Mouse (Mus musculus): ENCODE measurements around the gene Col6a4. TPM values are rescaled to one million over a fixed set of nuclear protein-coding genes. Genes with fewer than 3 reads are reported as not detected.

Gene Col6a4
- polyA plus RNA-seq (2015; fragmentation: Nextera tagmentation; extraction: Ambion mirVana): 0.47 TPM in 1 of 2 replicates, not detected in the other

- H3K9ac ChIP-seq (ENCODE audit: low read depth, low read length): no peak within 1 kb of the TSS
- H3K9me3 ChIP-seq (replicated peaks; ENCODE audit: control insufficient read depth, low read length): no peaks in the 10 kb centered on the region
- no peaks in the 10 kb centered on the region for H3K27me3 ChIP-seq (ENCODE audit: control insufficient read depth, insufficient read depth, low read depth, low read length)
- no peak within 1 kb of the TSS for H3K4me3 ChIP-seq (ENCODE audit: low read depth, low read length)
- no peak within 1 kb of the TSS for H3K4me2 ChIP-seq (ENCODE audit: low read depth, low read length)
- no peak for ATAC-seq (ENCODE audit: low read depth)
- no peaks in the 10 kb centered on the region for H3K4me1 ChIP-seq (ENCODE audit: control insufficient read depth, low read depth, low read length)
- no peak within 1 kb of the TSS for H3K27ac ChIP-seq (ENCODE audit: low read length)
- 49% methylated on average over 7 of the region's 7 CpGs for WGBS (ENCODE audit: insufficient replicate concordance)
- H3K36me3 ChIP-seq (ENCODE audit: control insufficient read depth, insufficient read depth): no peaks in the 10 kb centered on the region
Measured at GRCm38 (mm10) chr9:106096683-106097082, at the start of gene Col6a4. Gene Col6a4, minus strand, starts transcription at chr9:106096783.

DNA sequence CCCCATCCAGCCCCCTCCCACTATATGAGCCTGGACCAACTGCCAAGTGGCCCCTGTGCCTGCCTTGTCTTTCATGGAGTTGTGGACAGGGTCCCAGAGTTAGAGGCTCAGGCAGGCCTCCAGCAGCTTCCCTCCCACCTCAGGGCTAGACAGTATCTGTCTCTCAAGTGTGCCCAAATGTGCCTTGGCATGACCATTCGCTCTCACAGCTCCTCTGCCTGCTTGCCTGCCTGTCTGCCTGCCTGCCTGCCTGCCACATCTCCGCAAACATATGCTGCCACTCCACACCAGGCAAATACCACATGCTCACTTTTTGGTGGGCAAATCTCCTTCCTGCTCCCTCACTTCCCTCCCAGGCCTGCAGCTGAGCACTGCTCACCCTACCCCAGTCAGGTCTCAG is 49.0 kb upstream of the Col6a4 start:
- Histone ChIP-seq H3K36me3 (ENCODE audit: control insufficient read depth, insufficient read depth) (no peaks in the 10 kb centered on the region), H3K4me1 (ENCODE audit: control insufficient read depth, low read depth, low read length) (no peaks in the 10 kb centered on the region), H3K4me3 (ENCODE audit: low read depth, low read length) (no peak overlapping the region), H3K27me3 (ENCODE audit: control insufficient read depth, insufficient read depth, low read depth, low read length) (peaks cover 41% of the 10 kb centered on the region), H3K9me3 (replicated peaks; ENCODE audit: control insufficient read depth, low read length) (no peaks in the 10 kb centered on the region), H3K27ac (ENCODE audit: low read length) (no peak overlapping the region), H3K4me2 (ENCODE audit: low read depth, low read length) (no peak overlapping the region), H3K9ac (ENCODE audit: low read depth, low read length) (no peak overlapping the region)
- WGBS (ENCODE audit: insufficient replicate concordance): 67% methylated on average over 2 of the region's 2 CpGs
- ATAC-seq (ENCODE audit: low read depth): no peak

- no peak overlapping the region for H3K4me3 ChIP-seq (ENCODE audit: low read depth, low read length)
- H3K4me2 ChIP-seq (ENCODE audit: low read depth, low read length): no peak overlapping the region
- H3K4me1 ChIP-seq (ENCODE audit: control insufficient read depth, low read depth, low read length): no peaks in the 10 kb centered on the region
- H3K9me3 ChIP-seq (replicated peaks; ENCODE audit: control insufficient read depth, low read length): no peaks in the 10 kb centered on the region
- 72% methylated on average over 7 of the region's 7 CpGs for WGBS (ENCODE audit: insufficient replicate concordance)
- H3K36me3 ChIP-seq (ENCODE audit: control insufficient read depth, insufficient read depth): no peaks in the 10 kb centered on the region
- H3K27me3 ChIP-seq (ENCODE audit: control insufficient read depth, insufficient read depth, low read depth, low read length): peaks cover 27% of the 10 kb centered on the region
- no peak for ATAC-seq (ENCODE audit: low read depth)
- no peak overlapping the region for H3K27ac ChIP-seq (ENCODE audit: low read length)
- H3K9ac ChIP-seq (ENCODE audit: low read depth, low read length): no peak overlapping the region
Measured at GRCm38 (mm10) chr9:106144176-106144575, 47.6 kb upstream of the Col6a4 start.

DNA sequence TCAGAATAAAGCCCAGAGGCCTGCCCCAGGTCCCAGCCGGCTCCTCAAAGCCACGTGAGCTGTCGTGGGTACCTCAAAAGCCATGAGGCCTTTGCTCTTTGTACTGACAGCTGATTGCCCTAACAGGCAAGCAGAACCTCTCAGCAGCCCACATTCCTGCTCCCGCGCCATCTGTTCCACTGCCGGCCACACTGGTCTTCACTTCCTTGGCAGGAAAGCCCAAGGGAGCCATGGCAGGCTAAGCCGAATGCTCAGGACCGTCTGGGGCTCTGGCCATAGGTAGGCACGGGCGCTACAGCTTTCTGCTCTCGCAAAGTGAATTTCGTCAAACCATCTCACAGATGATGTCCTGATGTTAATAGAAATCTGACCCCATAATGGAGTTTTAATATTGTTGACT is 45.4 kb upstream of the Col6a4 start:
- no peak for ATAC-seq (ENCODE audit: low read depth)
- H3K36me3 ChIP-seq (ENCODE audit: control insufficient read depth, insufficient read depth): no peaks in the 10 kb centered on the region
- no peaks in the 10 kb centered on the region for H3K4me1 ChIP-seq (ENCODE audit: control insufficient read depth, low read depth, low read length)
- H3K4me3 ChIP-seq (ENCODE audit: low read depth, low read length): no peak overlapping the region
- H3K9ac ChIP-seq (ENCODE audit: low read depth, low read length): no peak overlapping the region
- H3K4me2 ChIP-seq (ENCODE audit: low read depth, low read length): no peak overlapping the region
- H3K9me3 ChIP-seq (replicated peaks; ENCODE audit: control insufficient read depth, low read length): no peaks in the 10 kb centered on the region
- 70% methylated on average over 12 of the region's 12 CpGs for WGBS (ENCODE audit: insufficient replicate concordance)
- H3K27me3 ChIP-seq (ENCODE audit: control insufficient read depth, insufficient read depth, low read depth, low read length): peaks cover 5% of the 10 kb centered on the region
- no peak overlapping the region for H3K27ac ChIP-seq (ENCODE audit: low read length)

DNA sequence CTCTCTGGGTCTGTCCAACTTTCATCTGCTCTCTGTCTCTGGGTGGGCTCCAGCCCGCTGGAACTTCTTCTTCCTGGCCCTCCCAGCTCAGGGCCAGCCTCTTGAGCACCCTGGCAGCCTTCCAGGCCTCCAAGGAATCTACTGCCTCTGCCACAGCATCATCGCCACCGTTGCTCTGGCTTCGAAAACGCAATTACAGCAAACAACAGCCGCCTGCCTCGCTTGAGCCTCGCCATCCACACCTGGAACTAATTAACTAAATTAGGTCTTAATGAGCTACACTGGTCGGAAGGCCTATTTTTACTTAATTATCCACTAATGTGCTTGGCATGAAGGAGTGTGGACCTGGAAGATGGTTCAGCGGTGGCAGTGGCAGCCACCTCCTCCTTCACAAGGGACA is 43.2 kb upstream of the Col6a4 start:
- no peak overlapping the region for H3K4me3 ChIP-seq (ENCODE audit: low read depth, low read length)
- H3K9me3 ChIP-seq (replicated peaks; ENCODE audit: control insufficient read depth, low read length): no peaks in the 10 kb centered on the region
- H3K9ac ChIP-seq (ENCODE audit: low read depth, low read length): no peak overlapping the region
- no peak overlapping the region for H3K4me2 ChIP-seq (ENCODE audit: low read depth, low read length)
- H3K27me3 ChIP-seq (ENCODE audit: control insufficient read depth, insufficient read depth, low read depth, low read length): no peaks in the 10 kb centered on the region
- H3K27ac ChIP-seq (ENCODE audit: low read length): no peak overlapping the region
- no peaks in the 10 kb centered on the region for H3K36me3 ChIP-seq (ENCODE audit: control insufficient read depth, insufficient read depth)
- WGBS (ENCODE audit: insufficient replicate concordance): 60% methylated on average over 10 of the region's 10 CpGs
- ATAC-seq (ENCODE audit: low read depth): no peak
- no peaks in the 10 kb centered on the region for H3K4me1 ChIP-seq (ENCODE audit: control insufficient read depth, low read depth, low read length)

DNA sequence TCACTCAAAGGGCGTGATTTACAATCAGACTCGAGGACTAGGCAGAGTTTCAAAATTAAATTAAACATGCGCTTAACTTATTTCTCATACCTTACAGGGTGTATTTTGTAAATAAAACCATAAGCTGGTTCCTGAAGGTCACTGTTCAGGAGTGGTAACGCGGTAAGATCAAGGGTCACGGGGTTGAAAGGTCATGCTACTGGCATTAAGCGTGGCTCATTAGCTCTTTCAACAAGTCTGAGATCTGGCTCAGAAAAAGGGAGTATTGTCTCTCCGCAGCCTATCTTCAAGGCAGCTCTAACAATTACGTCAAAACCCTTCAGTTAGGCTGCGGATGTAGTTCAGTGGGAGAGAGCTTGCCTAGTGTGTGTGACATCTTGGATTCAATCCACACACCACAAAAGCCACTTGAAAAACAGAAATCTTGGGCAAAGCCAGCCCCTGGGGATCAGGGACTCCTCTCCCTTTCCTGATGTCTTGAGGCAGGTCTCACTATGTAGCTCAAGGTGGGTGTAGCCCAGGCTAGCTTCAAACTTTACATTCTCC is 41.2 kb upstream of the Col6a4 start:
- Histone ChIP-seq H3K4me2 (ENCODE audit: low read depth, low read length) (no peak overlapping the region), H3K4me3 (ENCODE audit: low read depth, low read length) (no peak overlapping the region), H3K36me3 (ENCODE audit: control insufficient read depth, insufficient read depth) (no peaks in the 10 kb centered on the region), H3K27me3 (ENCODE audit: control insufficient read depth, insufficient read depth, low read depth, low read length) (no peaks in the 10 kb centered on the region), H3K27ac (ENCODE audit: low read length) (no peak overlapping the region), H3K9ac (ENCODE audit: low read depth, low read length) (no peak overlapping the region), H3K9me3 (replicated peaks; ENCODE audit: control insufficient read depth, low read length) (no peaks in the 10 kb centered on the region), H3K4me1 (ENCODE audit: control insufficient read depth, low read depth, low read length) (no peaks in the 10 kb centered on the region)
- ATAC-seq (ENCODE audit: low read depth): no peak
- WGBS (ENCODE audit: insufficient replicate concordance): 64% methylated on average over 10 of the region's 10 CpGs

DNA sequence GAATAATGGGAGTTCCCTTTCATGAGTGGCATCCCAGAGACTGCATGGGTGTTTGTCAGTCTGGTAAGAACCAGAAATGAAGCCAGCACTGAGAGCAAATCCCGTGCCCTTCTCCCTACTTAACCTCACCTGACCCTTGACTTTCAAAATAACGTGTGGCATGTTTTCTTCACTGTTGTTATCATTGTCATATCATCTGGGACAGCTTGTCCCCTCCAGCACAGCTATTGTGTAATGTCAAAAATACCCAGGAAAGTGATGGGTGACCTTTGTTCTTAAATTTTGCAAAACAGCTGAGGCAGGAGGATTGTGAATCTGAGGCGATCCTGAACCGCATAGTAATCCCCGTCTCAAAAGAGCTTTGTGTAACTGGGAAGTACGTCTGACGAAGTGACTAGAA is 33.7 kb upstream of the Col6a4 start:
- WGBS (ENCODE audit: insufficient replicate concordance): 55% methylated on average over 7 of the region's 7 CpGs
- H3K4me1 ChIP-seq (ENCODE audit: control insufficient read depth, low read depth, low read length): no peaks in the 10 kb centered on the region

DNA sequence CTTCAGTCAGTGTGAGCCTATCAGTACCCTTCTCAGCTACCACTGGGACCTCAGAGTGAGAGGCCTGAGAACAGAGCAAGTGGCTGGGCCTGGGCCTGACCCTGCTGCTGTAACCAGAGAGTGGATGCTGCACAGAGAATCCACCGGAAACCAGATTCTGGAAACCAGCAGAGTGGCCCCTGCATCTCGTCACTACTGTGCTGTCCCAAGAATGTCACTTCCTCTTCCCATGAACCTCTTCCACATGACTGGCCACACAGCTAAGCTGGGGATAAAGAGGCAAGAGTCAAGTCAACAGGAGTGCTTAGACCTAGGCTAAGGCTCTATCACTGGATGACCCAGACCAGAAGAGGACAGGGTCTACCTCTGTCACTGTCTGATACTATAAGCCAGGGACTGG is 32.5 kb upstream of the Col6a4 start:
- no peak for ATAC-seq (ENCODE audit: low read depth)
- H3K27me3 ChIP-seq (ENCODE audit: control insufficient read depth, insufficient read depth, low read depth, low read length): no peaks in the 10 kb centered on the region
- no peak overlapping the region for H3K9ac ChIP-seq (ENCODE audit: low read depth, low read length)
- no peaks in the 10 kb centered on the region for H3K4me1 ChIP-seq (ENCODE audit: control insufficient read depth, low read depth, low read length)
- H3K9me3 ChIP-seq (replicated peaks; ENCODE audit: control insufficient read depth, low read length): no peaks in the 10 kb centered on the region
- no peak overlapping the region for H3K4me2 ChIP-seq (ENCODE audit: low read depth, low read length)
- H3K27ac ChIP-seq (ENCODE audit: low read length): no peak overlapping the region
- H3K36me3 ChIP-seq (ENCODE audit: control insufficient read depth, insufficient read depth): no peaks in the 10 kb centered on the region
- 40% methylated on average over 2 of the region's 2 CpGs for WGBS (ENCODE audit: insufficient replicate concordance)
- H3K4me3 ChIP-seq (ENCODE audit: low read depth, low read length): no peak overlapping the region

More for the DNA sequence above, 33.7 kb upstream of the Col6a4 start:
- Histone ChIP-seq H3K27me3 (ENCODE audit: control insufficient read depth, insufficient read depth, low read depth, low read length) (no peaks in the 10 kb centered on the region), H3K27ac (ENCODE audit: low read length) (no peak overlapping the region), H3K4me3 (ENCODE audit: low read depth, low read length) (no peak overlapping the region), H3K9ac (ENCODE audit: low read depth, low read length) (no peak overlapping the region), H3K4me2 (ENCODE audit: low read depth, low read length) (no peak overlapping the region), H3K9me3 (replicated peaks; ENCODE audit: control insufficient read depth, low read length) (no peaks in the 10 kb centered on the region), H3K36me3 (ENCODE audit: control insufficient read depth, insufficient read depth) (no peaks in the 10 kb centered on the region)
- no peak for ATAC-seq (ENCODE audit: low read depth)

DNA sequence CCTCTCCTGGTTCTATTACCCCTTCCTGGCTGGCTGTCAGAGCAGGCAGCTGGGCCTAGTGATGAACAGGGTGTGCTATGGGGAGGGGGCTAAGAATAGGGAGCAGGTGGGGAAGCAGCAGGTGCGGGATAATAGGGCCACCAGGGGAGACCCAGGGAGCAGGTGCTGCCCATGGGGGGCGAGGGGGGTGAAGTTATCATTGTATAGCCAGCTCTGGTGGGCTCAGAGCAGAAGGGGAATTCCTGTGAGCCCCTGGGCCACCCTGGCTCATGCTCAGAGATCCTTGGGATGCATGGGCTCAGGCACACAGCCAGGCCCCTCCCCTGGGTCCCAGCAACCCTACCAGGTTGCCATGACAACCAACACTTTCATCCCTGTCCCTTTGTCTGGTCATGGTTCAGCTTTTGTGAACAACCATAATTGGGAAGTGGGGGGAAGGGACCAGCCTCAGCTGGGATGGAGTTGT is 30.2 kb upstream of the Col6a4 start:
- ATAC-seq (ENCODE audit: low read depth): no peak
- H3K9me3 ChIP-seq (replicated peaks; ENCODE audit: control insufficient read depth, low read length): no peaks in the 10 kb centered on the region
- no peaks in the 10 kb centered on the region for H3K4me1 ChIP-seq (ENCODE audit: control insufficient read depth, low read depth, low read length)
- no peaks in the 10 kb centered on the region for H3K36me3 ChIP-seq (ENCODE audit: control insufficient read depth, insufficient read depth)
- no peak overlapping the region for H3K9ac ChIP-seq (ENCODE audit: low read depth, low read length)
- 43% methylated on average over 2 of the region's 2 CpGs for WGBS (ENCODE audit: insufficient replicate concordance)
- H3K27me3 ChIP-seq (ENCODE audit: control insufficient read depth, insufficient read depth, low read depth, low read length): no peaks in the 10 kb centered on the region
- no peak overlapping the region for H3K4me3 ChIP-seq (ENCODE audit: low read depth, low read length)
- no peak overlapping the region for H3K4me2 ChIP-seq (ENCODE audit: low read depth, low read length)
- H3K27ac ChIP-seq (ENCODE audit: low read length): no peak overlapping the region

Data from liver, embryonic 16.5 days (tissue).